Mouse (Mus musculus) spleen, adult 2 months (tissue): ENCODE measurements around the gene Prepl. TPM values are rescaled to one million over a fixed set of nuclear protein-coding genes. Genes with fewer than 3 reads are reported as not detected.

Experiments
- DNase-seq, 2 experiments: peaks; one replicate each; pipeline versions ENCODE4 v3.0.0 to v3.0.0-alpha.2; 2012 to 2021; ENCODE audit warnings: low spot score in 2 of 2, low read depth in 1 of 2
- H3K27ac ChIP-seq: fragments of 200-500 bp; 2 replicates; pipeline ENCODE4 v1.5.1; 2012; ENCODE audit warnings: low read length, inconsistent platforms; ENCODE audit not compliant: insufficient read depth
- H3K27me3 ChIP-seq: fragments of 200-500 bp; 2 replicates; pipeline ENCODE4 v1.6.1; 2012; ENCODE audit warnings: mild to moderate bottlenecking, moderate library complexity, low read length, inconsistent platforms; ENCODE audit not compliant: control insufficient read depth, insufficient read depth
- H3K36me3 ChIP-seq: fragments of 200-500 bp; 2 replicates; pipeline ENCODE4 v1.6.1; 2012; ENCODE audit warnings: mild to moderate bottlenecking, low read length, inconsistent platforms; ENCODE audit not compliant: control insufficient read depth, insufficient read depth
- H3K4me1 ChIP-seq: fragments of 200-500 bp; 2 replicates; pipeline ENCODE4 v1.6.1; 2011; ENCODE audit warnings: inconsistent platforms; ENCODE audit not compliant: control insufficient read depth, insufficient read depth, insufficient read length
- H3K4me3 ChIP-seq: fragments of 200-500 bp; 2 replicates; pipeline ENCODE4 v1.5.1; 2011; ENCODE audit warnings: mild to moderate bottlenecking, inconsistent platforms; ENCODE audit not compliant: insufficient read depth, insufficient read length; ENCODE audit errors: extremely low read depth
- CTCF ChIP-seq: fragments of 200-500 bp; IDR thresholded peaks from 2 replicates; pipeline ENCODE4 v1.5.1; 2011; ENCODE audit warnings: mild to moderate bottlenecking, inconsistent platforms; ENCODE audit not compliant: insufficient read depth, insufficient read length, insufficient replicate concordance; ENCODE audit errors: extremely low read depth
- POLR2A ChIP-seq: fragments of 200-500 bp; IDR thresholded peaks from 2 replicates; pipeline ENCODE4 v1.6.1; 2011; ENCODE audit warnings: low read depth, low read length, inconsistent platforms
- WGBS: fragments of 180-500 bp; shearing (Covaris S2); methylation state at CpG from one replicate; pipeline ENCODE4 v1.1.7; 2018; 5-methylcytosine and 5-hydroxymethylcytosine counted together
- polyA plus RNA-seq: library from polyadenylated mRNA; depleted of rRNA; stranded (reverse); fragments of >200 nt; gene quantifications from 2 replicates; pipeline ENCODE4 v1.2.3, GENCODE M21; 2012

Prepl gene
- polyA plus RNA-seq, 1 experiment = 4.8 TPM

DNA sequence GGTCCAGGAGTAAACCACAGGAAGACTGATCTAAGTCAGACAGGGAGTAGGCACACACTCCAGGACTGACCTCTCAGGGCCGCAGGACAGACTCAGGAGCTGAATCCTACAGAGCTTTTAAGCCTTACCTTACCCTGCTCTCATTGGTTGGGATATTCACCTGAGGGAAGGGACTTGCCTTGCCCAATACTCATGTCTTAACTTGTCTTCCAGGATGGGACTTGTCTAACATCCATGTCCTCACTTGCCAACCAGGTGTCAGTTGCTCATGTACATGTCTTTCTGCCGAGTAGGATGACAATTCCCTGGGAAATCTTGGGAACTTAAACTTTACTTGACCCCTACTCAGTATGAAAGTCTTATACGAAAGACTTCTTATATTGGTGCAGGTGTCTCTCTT is 10.2 kb upstream of the Prepl start:
- Histone ChIP-seq H3K4me3 (no peak overlapping the region), H3K27ac (no peak overlapping the region), H3K4me1 (peaks cover 3% of the 10 kb centered on the region; the same call in 1 of the 2 replicates), H3K27me3 (no peaks in the 10 kb centered on the region), H3K36me3 (peaks cover 9% of the 10 kb centered on the region)
- WGBS = 94% methylated on average over 3 of the region's 3 CpGs
- TF ChIP-seq CTCF (no peak), POLR2A (no peak)
- DNase-seq = no peak

- Histone ChIP-seq H3K4me3 (no peak overlapping the region), H3K27me3 (no peaks in the 10 kb centered on the region), H3K27ac (no peak overlapping the region), H3K36me3 (peaks cover 9% of the 10 kb centered on the region), H3K4me1 (peaks cover 3% of the 10 kb centered on the region; the same call in 1 of the 2 replicates)
- no peak for TF ChIP-seq POLR2A
- no peak for DNase-seq
- WGBS = 93% methylated on average over 7 of the region's 7 CpGs
Measured at GRCm38 (mm10) chr17:85098677-85099323, 8.8 kb upstream of the Prepl start.

- Histone ChIP-seq H3K27me3 (no peaks in the 10 kb centered on the region), H3K36me3 (peaks cover 9% of the 10 kb centered on the region), H3K27ac (no peak overlapping the region), H3K4me3 (no peak overlapping the region), H3K4me1 (peaks cover 3% of the 10 kb centered on the region; the same call in 1 of the 2 replicates)
- DNase-seq = no peak
- 77% methylated on average over 3 of the region's 3 CpGs for WGBS
- TF ChIP-seq CTCF (no peak), POLR2A (no peak)
Measured at GRCm38 (mm10) chr17:85096396-85096795, 6.4 kb upstream of the Prepl start.

- Histone ChIP-seq H3K4me1 (peaks cover 3% of the 10 kb centered on the region; the same call in 1 of the 2 replicates), H3K36me3 (no peaks in the 10 kb centered on the region; the same call in 1 of the 2 replicates), H3K4me3 (no peak overlapping the region), H3K27ac (no peak overlapping the region), H3K27me3 (no peaks in the 10 kb centered on the region)
- WGBS = 87% methylated on average over 6 of the region's 6 CpGs
- no peak for DNase-seq
- TF ChIP-seq CTCF (no peak), POLR2A (no peak)
Measured at GRCm38 (mm10) chr17:85091762-85092161, 1.7 kb upstream of the Prepl start.

DNA sequence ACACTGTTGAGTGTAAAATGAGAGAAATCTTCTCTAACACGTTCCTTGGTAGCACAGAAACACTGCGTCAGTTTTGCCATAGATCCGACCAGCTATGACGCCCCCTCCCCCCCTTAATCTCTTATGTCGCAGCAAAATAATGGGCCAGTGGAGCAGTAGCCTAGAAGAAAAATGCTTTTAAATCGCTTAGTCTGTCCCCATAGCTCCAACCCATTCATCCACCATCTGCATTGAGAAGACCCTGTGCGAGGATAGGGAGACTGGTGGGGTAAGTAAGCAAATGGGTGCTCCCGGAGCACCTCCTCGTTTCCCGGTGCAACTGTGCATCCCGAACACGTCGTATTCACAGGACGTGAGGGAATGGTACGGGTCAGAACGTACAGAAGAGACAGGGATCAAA is 420 bp downstream of the Prepl start:
- WGBS = 2% methylated on average over 16 of the region's 16 CpGs
- DNase-seq = no peak

DNA sequence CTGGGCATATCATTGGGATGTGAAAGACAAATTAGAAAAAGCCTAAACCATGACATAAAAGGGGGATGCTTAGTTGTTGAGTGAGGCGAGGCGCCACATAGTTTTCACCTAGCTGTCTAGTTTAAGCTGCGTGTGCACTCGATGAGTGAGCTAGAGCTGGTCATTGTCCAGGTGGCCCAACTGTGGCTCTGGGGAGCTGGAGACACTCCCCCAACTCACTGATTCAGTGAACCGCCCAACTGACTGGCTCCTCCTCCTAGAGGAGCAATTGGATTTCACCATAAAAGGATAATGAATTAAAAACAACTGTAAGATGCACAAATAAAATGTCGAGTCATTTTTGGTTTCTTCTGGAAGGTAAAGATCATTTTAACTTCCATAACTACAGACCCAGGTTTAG is 1.0 kb downstream of the Prepl start:
- TF ChIP-seq CTCF (no peak), POLR2A (no peak)
- Histone ChIP-seq H3K4me1 (no peaks in the 10 kb centered on the region), H3K27ac (no peak overlapping the region), H3K36me3 (no peaks in the 10 kb centered on the region; the same call in 1 of the 2 replicates), H3K27me3 (no peaks in the 10 kb centered on the region), H3K4me3 (no peak overlapping the region)
- DNase-seq = no peak
- WGBS = 78% methylated on average over 6 of the region's 6 CpGs

More for the DNA sequence above, 420 bp downstream of the Prepl start:
- no peaks in the 10 kb centered on the region for H3K27me3 ChIP-seq
- H3K27ac ChIP-seq = peak overlapping the region; percentile 36; the same call in 1 of the 2 replicates
- no peaks in the 10 kb centered on the region for H3K4me1 ChIP-seq
- H3K4me3 ChIP-seq = peak overlapping the region; percentile 87
- TF ChIP-seq POLR2A = no peak
- no peak for TF ChIP-seq CTCF
- no peaks in the 10 kb centered on the region; the same call in 1 of the 2 replicates for H3K36me3 ChIP-seq

DNA sequence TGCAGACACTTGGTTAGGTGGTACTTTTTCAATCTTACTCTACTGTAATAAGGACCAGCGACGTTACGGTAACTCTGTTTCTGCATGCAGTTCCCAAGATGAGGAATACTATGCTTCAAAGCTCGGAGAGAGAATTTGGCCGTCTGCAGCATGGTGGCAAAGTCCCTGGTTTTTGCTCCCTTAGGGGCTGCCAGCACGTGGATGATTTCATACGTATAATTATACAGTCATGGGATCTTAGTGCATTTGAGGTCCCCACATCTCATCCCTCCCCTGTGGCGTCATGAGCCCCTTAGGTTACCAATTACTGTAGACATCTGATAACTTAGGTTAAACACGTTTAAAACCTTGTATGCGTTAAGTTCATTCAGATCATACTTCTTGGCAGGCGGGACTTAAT is 1.6 kb downstream of the Prepl start:
- H3K27ac ChIP-seq = no peak overlapping the region
- H3K4me1 ChIP-seq = no peaks in the 10 kb centered on the region
- TF ChIP-seq POLR2A (no peak), CTCF (no peak)
- 95% methylated on average over 11 of the region's 11 CpGs for WGBS
- H3K4me3 ChIP-seq = no peak overlapping the region
- H3K27me3 ChIP-seq = no peaks in the 10 kb centered on the region
- no peaks in the 10 kb centered on the region; the same call in 1 of the 2 replicates for H3K36me3 ChIP-seq
- no peak for DNase-seq
